Mouse (Mus musculus) R1 (cell line): ENCODE measurements around the gene Hsd3b7.
"Not testable (repeated sequence)": the region's sequence is repeated elsewhere in the genome, so short reads cannot be mapped to it uniquely, and the experiment has no call there.

Experiments used
- DNase-seq: peaks from one replicate; pipeline ENCODE4 v3.0.0-alpha.2; 2018; ENCODE audit warnings: low read depth, low spot score

Gene Hsd3b7

GRCm38 (mm10) chr7:127775837-127776236, 24.6 kb upstream of the Hsd3b7 start:
- not testable (repeated sequence) for DNase-seq

DNA sequence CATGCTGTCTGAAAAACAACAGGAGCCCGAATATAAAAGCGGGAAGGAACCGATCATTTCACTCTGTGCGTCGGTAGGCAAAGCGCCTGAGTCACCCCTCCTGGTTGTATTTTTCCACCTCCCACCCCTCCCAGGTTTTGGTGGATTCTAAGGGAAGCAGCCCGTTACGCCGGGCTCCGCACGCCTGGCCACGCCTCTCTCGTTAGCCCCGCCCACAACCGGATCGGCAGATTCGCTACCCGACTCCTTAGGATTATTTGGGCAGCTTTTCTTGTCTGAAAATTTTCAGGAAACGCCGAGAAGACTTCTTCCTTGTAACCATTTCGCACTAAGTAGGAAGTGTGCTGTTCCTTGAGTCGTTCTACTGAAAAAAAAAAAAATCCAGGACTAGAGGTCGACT, 24.0 kb upstream of the Hsd3b7 start, which contains the start of gene Setd1a:
Gene Setd1a, plus strand, starts transcription at position 245 of the 400 bp plus-strand sequence.
- peak; percentile 92 for DNase-seq

DNA sequence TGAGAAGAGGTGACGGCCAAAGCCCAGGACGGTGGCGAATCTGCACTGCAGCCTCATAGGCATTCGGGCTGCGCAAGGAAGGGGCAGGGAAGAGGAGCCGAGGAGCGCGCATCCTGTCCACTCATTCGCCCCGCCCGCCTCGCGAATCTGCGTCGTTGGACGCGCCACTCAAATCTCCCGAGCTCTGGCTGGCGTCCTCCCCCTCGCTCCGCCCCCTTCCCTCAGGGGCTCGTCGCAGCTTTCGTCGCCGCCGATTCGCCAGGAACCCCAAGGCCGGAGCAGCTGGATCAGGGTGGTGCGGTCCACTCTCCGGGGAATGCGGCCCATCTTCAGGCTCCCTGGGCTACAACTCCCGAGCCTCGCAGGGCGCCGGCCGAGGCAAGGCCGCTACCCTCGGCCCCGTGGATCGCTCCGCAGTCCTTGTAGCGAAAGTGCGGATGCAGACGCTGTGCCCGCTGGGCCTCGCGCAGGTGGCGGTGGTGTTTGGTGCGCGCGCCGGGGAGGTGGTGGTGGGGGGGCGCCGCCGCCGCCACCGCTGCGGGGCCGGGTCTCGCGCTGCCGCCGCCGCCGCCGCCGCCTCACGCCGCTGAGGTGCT, 23.4 kb upstream of the Hsd3b7 start:
- DNase-seq, result peak; percentile 98

DNA sequence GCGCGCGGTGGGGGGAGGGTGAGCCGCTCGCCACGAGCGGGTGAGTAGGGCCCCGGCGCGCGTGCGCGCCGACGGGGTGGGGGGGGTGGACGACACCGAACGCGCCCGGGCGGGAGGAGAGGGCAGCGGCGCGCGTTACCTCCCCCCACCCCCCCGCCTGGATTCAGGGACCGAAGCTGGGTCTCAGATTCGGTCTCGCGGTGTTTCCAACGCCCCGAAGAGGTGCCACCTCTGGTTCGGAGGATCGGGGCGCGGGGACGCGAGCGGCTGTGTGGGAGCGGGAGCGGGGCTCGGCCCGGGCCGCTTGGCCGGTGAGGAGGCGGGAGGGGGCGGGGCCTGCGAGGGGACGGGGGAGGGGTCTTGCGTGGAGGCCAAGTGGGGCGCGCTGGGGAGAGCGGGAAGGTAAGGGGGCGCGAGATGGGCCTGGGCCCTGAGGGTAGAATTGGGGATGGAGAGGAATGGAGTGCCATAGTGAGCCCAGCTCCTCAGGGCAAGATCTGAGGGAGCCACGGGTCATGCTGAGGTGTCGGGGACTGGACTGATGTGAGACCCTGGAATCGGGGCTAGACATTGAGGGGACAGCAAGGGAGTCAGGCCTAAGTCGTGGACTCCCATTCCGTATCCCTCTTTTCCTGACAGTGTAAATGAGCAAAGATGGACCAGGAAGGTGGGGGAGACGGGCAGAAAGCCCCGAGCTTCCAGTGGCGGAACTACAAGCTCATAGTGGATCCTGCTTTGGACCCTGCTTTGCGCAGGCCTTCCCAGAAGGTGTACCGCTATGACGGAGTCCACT, 22.7 kb upstream of the Hsd3b7 start:
- DNase-seq, result peak; percentile 72

DNA sequence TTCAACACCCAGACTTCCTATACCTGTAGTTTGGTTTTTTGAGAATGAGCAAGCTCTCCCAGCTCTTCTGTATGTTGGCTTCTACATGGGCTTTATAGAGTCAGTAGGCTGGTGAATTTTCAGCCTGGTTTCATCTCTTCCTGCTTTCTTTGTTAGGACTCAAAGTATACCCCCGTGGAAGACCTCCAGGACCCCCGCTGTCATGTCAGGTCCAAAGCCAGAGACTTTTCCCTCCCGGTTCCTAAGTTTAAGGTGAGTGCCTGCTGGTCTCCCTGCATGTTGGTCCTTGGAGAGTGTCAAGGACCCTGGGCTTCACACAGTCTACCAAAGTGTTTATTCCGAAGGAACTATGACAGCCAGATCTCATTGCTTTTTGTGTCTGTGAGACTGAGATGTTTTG, 22.1 kb upstream of the Hsd3b7 start:
- DNase-seq, result no peak

DNA sequence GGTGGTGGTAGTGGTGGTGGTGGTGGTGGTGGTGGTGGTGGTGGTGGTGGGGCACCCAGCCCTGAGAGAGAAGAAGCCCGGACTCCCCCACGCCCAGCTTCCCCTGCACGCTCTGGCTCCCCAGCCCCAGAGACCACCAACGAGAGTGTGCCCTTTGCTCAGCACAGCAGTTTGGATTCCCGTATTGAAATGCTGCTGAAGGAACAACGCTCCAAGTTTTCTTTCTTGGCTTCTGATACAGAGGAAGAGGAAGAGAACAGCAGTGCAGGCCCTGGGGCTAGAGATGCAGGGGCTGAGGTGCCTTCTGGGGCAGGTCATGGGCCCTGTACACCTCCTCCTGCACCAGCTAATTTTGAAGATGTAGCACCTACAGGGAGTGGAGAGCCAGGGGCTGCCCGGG, 15.1 kb upstream of the Hsd3b7 start, which contains the start of gene Gm49388:
Gene Gm49388, plus strand, starts transcription at position 301 of the 400 bp plus-strand sequence.
- DNase-seq, result no peak

GRCm38 (mm10) chr7:127797076-127797845, 3.1 kb upstream of the Hsd3b7 start:
- no peak for DNase-seq

DNA sequence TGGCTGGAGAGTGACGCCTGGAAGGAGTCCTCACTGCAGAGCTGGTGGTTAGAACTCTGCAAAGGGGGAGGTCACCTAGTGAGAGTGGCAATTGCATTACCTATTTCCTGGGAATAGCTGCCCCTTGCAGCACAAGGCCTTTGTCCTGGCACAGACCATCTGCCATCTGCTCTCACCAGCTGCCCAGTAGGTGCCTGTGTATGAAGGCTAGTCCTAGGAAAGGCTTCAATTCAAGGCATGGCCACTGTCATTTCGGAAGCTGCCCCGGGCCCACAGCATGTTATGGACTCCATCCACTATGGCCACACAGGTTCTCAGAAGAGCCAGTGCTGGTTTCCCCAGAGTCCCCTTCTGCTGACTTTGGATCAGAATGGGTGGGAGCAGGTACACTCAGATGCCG, 1.8 kb upstream of the Hsd3b7 start:
- DNase-seq, result no peak

- no peak for DNase-seq
These were observed 1.2 kb upstream of the Hsd3b7 start for GRCm38 (mm10) chr7:127799211-127799610.

DNA sequence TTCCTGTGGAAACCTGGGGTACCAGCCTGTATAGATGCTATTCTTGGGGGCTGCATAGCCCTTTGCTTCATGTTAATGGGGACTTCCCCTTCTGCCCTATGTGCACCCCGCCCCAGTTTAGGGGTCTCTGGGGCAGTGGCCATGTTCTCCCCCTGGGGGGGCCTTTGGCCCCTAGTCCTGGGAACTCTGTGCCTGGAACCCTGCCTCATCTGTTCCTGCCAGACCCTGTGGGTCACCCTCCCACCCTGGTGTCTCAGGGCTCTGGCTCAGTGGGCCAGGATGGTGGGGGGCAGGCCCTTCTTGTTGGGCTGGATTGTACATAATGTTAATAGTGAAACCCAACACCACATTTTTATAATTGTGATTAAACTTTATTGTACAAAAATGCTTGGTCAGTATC, 666 bp upstream of the Hsd3b7 start:
- no peak for DNase-seq

GRCm38 (mm10) chr7:127801010-127801621, 712 bp downstream of the Hsd3b7 start:
- peak; percentile 34 for DNase-seq

- DNase-seq, result no peak
These were observed 1.9 kb downstream of the Hsd3b7 start for GRCm38 (mm10) chr7:127802313-127802712.

GRCm38 (mm10) chr7:127808821-127809220, 8.4 kb downstream of the Hsd3b7 start:
- no peak for DNase-seq

DNA sequence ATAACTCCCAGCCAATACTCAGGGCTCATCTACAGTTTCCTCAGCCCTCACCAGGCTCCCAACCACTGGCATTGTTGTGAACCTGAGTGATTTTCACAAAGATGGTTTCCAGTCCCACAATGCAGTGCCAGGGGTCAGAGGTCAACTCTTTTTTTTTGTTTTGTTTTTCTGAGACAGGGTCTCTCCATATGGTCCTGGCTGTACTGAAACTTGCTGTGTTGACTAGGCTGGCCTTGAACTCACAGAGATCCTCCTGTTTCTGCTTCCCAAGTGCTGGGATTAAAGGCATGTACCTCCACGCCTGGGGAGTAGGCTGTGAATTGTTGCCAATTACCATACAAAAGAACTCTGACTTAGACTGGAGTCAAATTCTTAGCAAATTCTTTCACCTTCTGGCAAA, 9.4 kb downstream of the Hsd3b7 start:
- peak; percentile 74 for DNase-seq

DNA sequence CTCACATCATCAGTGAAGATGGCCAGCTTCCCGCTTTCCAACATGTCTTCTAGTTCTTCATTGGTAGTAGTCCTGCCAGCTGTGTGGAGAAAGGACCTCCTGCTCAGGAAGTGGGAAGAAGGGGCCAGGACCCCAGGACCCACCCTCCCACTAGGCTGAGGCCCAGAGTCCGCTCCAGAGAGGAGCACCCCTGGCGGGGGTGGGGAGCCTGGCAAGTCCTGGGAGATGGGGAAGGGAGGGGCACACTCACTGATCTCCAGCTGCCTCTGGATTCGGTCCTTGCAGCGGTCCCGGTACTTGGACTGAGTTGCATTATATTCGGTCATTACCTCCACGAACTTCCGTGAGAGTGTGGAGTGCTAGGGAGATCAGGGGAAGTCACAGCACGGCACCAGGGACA, 10.2 kb downstream of the Hsd3b7 start:
- DNase-seq, result no peak

DNA sequence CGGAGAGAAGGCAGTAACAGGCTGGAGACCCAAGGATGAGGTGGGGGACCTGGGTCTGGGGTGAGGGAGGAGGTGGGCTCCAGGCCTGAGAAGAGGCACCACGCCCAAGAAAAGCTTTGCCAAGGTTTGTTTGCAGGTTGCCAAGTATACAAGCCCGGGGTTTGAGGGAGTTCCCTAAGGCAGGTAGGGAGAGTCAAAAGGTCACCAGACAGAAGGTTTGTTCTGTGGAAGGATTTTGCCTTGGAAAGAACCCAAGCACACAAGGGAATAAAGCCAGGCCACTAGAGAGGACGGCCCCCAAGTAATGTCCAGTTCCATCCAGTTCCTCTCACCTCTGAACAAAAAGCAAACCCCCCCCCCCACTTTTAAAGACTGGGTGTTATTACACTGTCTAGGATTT, 10.8 kb downstream of the Hsd3b7 start:
- peak; percentile 26 for DNase-seq

DNA sequence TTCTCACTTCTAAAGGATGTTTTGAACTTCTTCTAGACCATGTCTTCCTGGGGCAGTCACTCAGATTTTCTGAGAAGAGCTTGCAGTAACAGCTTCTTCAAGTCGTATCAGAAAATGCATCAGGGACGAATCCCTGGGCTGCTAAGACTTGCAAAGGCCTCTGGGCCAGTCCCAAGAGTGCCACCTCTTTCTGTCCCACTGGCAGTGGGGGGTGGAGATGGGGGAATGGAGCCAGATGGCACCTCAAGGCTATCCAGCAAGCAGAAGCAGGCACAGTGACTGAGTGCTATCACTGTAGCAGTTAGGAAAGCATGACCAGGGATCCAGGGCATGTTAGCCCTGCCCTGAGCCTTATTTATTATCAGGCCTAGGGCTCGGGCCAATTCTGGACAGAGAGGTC, 11.9 kb downstream of the Hsd3b7 start:
- DNase-seq, result no peak

DNA sequence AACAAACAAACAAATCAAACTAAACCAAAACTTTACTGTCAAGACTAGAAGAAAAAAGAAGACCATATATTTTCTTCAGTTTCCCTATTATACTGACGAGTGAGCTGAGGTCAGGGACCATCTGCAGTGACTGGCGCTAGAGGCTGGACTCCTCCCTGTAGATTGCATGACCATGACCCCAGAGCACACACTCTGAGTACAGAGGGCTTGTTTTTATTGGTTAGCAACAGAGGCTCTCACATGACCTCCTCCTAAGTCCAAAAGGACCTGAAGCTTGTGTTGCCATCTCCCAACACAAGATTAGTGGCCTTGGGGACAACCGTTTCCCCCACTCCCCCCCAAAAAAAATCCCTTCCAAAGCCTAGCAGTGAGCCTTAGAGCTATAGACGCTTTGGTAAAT, 13.4 kb downstream of the Hsd3b7 start:
- no peak for DNase-seq

- no peak for DNase-seq
These were observed 14.0 kb downstream of the Hsd3b7 start for GRCm38 (mm10) chr7:127814241-127814921.

- no peak for DNase-seq
These were observed 14.8 kb downstream of the Hsd3b7 start for GRCm38 (mm10) chr7:127815116-127815665.
